Mouse (Mus musculus) bone marrow, adult 2 months (tissue): ENCODE data around the gene Wwc1. TPM values are rescaled to one million over a fixed set of nuclear protein-coding genes. Genes with fewer than 3 reads are reported as not detected.

Source experiments
- H3K27ac ChIP-seq: fragments of 200-500 bp; 2 replicates; pipeline ENCODE4 v1.5.1; 2012; ENCODE audit warnings: low read depth, mild to moderate bottlenecking, control low read depth, inconsistent platforms, low read length; ENCODE audit not compliant: control insufficient read depth, poor library complexity, insufficient read depth
- H3K4me1 ChIP-seq: fragments of 200-500 bp; 2 replicates; pipeline ENCODE4 v1.6.1; 2011; ENCODE audit warnings: low read length; ENCODE audit not compliant: control insufficient read depth, insufficient read depth
- H3K4me3 ChIP-seq: fragments of 200-500 bp; replicated peaks from 2 replicates; pipeline ENCODE3; 2011; ENCODE audit warnings: mild to moderate bottlenecking, low read depth, low read length, control low read depth; ENCODE audit not compliant: control insufficient read depth
- CTCF ChIP-seq: fragments of 200-500 bp; IDR thresholded peaks from 2 replicates; pipeline ENCODE4 v1.5.1; 2011; ENCODE audit warnings: low read length, control low read depth; ENCODE audit not compliant: control insufficient read depth, insufficient read depth
- POLR2A ChIP-seq: fragments of 200-500 bp; IDR thresholded peaks from 2 replicates; pipeline ENCODE4 v1.6.1; 2011; ENCODE audit warnings: low read depth, mild to moderate bottlenecking, control low read depth, low read length, borderline replicate concordance; ENCODE audit not compliant: control insufficient read depth
- WGBS: fragments of 180-500 bp; shearing (Covaris S2); methylation state at CpG from one replicate; pipeline ENCODE4 v1.1.7; 2018; 5-methylcytosine and 5-hydroxymethylcytosine counted together
- polyA plus RNA-seq: library from polyadenylated mRNA; stranded (reverse); fragments of >200 nt; gene quantifications from 2 replicates; pipeline ENCODE4 v1.2.4, GENCODE M21; 2011; ENCODE audit warnings: low replicate concordance; ENCODE audit not compliant: missing spikeins, insufficient read depth, insufficient read length

Wwc1 gene
- polyA plus RNA-seq, 1 experiment, result 0.77 TPM

GRCm38 (mm10) chr11:35932121-35932885 is 48.0 kb downstream of the Wwc1 start:
- WGBS, result 81% methylated on average over 14 of the region's 14 CpGs
- no peak overlapping the region for H3K4me3 ChIP-seq
- no peaks in the 10 kb centered on the region for H3K4me1 ChIP-seq
- no peak overlapping the region for H3K27ac ChIP-seq
- TF ChIP-seq CTCF (no peak), POLR2A (no peak)

- TF ChIP-seq POLR2A, result no peak
- TF ChIP-seq CTCF, result no peak
- H3K4me3 ChIP-seq, result no peak overlapping the region
- no peaks in the 10 kb centered on the region for H3K4me1 ChIP-seq
- 76% methylated on average over 6 of the region's 6 CpGs for WGBS
- no peak overlapping the region for H3K27ac ChIP-seq
Measured at GRCm38 (mm10) chr11:35930511-35931060, 49.7 kb downstream of the Wwc1 start.

GRCm38 (mm10) chr11:35928453-35928852 is 51.9 kb downstream of the Wwc1 start:
- H3K4me3 ChIP-seq, result no peak overlapping the region
- H3K4me1 ChIP-seq, result no peaks in the 10 kb centered on the region
- TF ChIP-seq CTCF, result no peak
- TF ChIP-seq POLR2A, result no peak
- no peak overlapping the region for H3K27ac ChIP-seq
- WGBS, result 84% methylated on average over 12 of the region's 12 CpGs

GRCm38 (mm10) chr11:35927309-35927708 is 53.0 kb downstream of the Wwc1 start:
- Histone ChIP-seq H3K4me3 (no peak overlapping the region), H3K4me1 (no peaks in the 10 kb centered on the region), H3K27ac (no peak overlapping the region)
- TF ChIP-seq POLR2A (no peak), CTCF (no peak)
- 67% methylated on average over 14 of the region's 14 CpGs for WGBS

GRCm38 (mm10) chr11:35925592-35925991 is 54.7 kb downstream of the Wwc1 start:
- WGBS, result 84% methylated on average over 7 of the region's 7 CpGs
- Histone ChIP-seq H3K4me1 (no peaks in the 10 kb centered on the region), H3K27ac (no peak overlapping the region), H3K4me3 (no peak overlapping the region)
- TF ChIP-seq CTCF, result no peak

- WGBS, result 41% methylated on average over 12 of the region's 12 CpGs
- H3K4me1 ChIP-seq, result no peaks in the 10 kb centered on the region
Measured at GRCm38 (mm10) chr11:35922205-35922873, 58.0 kb downstream of the Wwc1 start.

GRCm38 (mm10) chr11:35920776-35921175 is 59.6 kb downstream of the Wwc1 start:
- 66% methylated on average over 5 of the region's 5 CpGs for WGBS

More at GRCm38 (mm10) chr11:35922205-35922873, 58.0 kb downstream of the Wwc1 start:
- H3K4me3 ChIP-seq, result no peak overlapping the region
- no peak overlapping the region for H3K27ac ChIP-seq
- TF ChIP-seq CTCF, result no peak
- no peak for TF ChIP-seq POLR2A

GRCm38 (mm10) chr11:35919856-35920503 is 60.3 kb downstream of the Wwc1 start:
- Histone ChIP-seq H3K4me1 (no peaks in the 10 kb centered on the region; the same call in 1 of the 2 replicates), H3K4me3 (no peak overlapping the region), H3K27ac (no peak overlapping the region)
- WGBS, result 77% methylated on average over 9 of the region's 9 CpGs
- TF ChIP-seq CTCF, result no peak
- TF ChIP-seq POLR2A, result no peak

More at GRCm38 (mm10) chr11:35920776-35921175, 59.6 kb downstream of the Wwc1 start:
- Histone ChIP-seq H3K4me1 (no peaks in the 10 kb centered on the region; the same call in 1 of the 2 replicates), H3K4me3 (no peak overlapping the region), H3K27ac (no peak overlapping the region)
- TF ChIP-seq POLR2A (no peak), CTCF (no peak)
